8 mouse cellular contexts compared by ENCODE assay signal in the genomic region with DNA sequence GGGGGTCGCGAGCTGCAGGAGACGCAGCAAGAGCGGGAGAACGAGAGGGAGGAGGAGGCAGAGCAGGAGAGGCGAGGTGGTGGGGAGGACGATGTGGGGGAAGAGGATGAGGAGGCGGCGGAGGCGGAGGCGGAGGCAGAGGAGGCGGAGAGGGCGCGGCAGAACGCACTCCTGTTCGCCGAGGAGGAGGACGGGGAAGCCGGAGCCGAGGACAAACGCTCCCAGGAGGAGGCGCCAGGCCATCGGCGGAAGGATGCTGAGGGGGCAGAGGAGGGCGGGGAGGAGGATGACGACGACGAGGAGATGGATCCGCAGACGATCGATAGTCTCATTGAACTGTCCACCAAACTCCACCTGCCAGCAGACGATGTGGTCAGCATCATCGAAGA. TPM values are rescaled to one million over a fixed set of nuclear protein-coding genes. Genes with fewer than 3 reads are reported as not detected.
DNase-seq lines count a peak whose midpoint lies in the region; ATAC-seq lines count a peak whose summit lies in the region.

No protein-coding gene starts in this region.

- H3K4me3 ChIP-seq in heart, embryonic 16.5 days (ENCODE audit: low read length) = peak overlapping the region; percentile 54

- peaks cover 51% of the 10 kb centered on the region for H3K27me3 ChIP-seq in heart, embryonic 16.5 days (ENCODE audit: control insufficient read depth, insufficient read depth, low read length)

- intact Hi-C loops in left cerebral cortex, postnatal 4 days (cut with DNase I) = loop anchor here (5.0 kb wide), 1 partner anchor 255 kb away; a partner anchor contains a TSS

- DNase-seq in adrenal gland, adult (ENCODE audit: inconsistent age in 2 of 2, low spot score in 1 of 2) = peak; percentile 44 to 66
- no peak for DNase-seq in adrenal gland, postnatal 10 days
- peak; percentile 58 for DNase-seq in A20 (ENCODE audit: low read depth, low spot score)
- DNase-seq in cerebellum, postnatal 14 days = peak; percentile 65 to 72
- peak; percentile 51 for DNase-seq in left cerebral cortex, postnatal 4 days
- DNase-seq in naive thymus-derived CD4-positive, alpha-beta T cell, adult 2 months (ENCODE audit: low read depth) = peak; percentile 44
- no peak for DNase-seq in yolk sac, embryonic 10.5 days (ENCODE audit: low spot score)

- H3K27ac ChIP-seq in heart, embryonic 16.5 days (ENCODE audit: low read length) = no peak overlapping the region

- H3K36me3 ChIP-seq in heart, embryonic 16.5 days (ENCODE audit: control insufficient read depth, insufficient read depth) = peaks cover 3% of the 10 kb centered on the region; the same call in 1 of the 2 replicates

- under 1% methylated on average over 33 of the region's 33 CpGs for WGBS in heart, embryonic 16.5 days

- ATAC-seq in heart, embryonic 16.5 days (replicated peaks; ENCODE audit: extremely low read depth, insufficient read depth, low FRiP score) = no peak

- H3K4me1 ChIP-seq in heart, embryonic 16.5 days (ENCODE audit: control insufficient read depth, insufficient read depth, low read length) = peaks cover 24% of the 10 kb centered on the region

- H3K9me3 ChIP-seq in heart, embryonic 16.5 days (replicated peaks; ENCODE audit: control insufficient read depth, low read length) = no peaks in the 10 kb centered on the region

- peak overlapping the region; percentile 94 for H3K4me2 ChIP-seq in heart, embryonic 16.5 days (ENCODE audit: low read depth, low read length)

- H3K9ac ChIP-seq in heart, embryonic 16.5 days (ENCODE audit: low read length) = peak overlapping the region; percentile 45; the same call in 1 of the 2 replicates

RNA-seq across cellular contexts. Expression of a gene that starts 5.8 kb away (rescaled TPM):
- total RNA-seq in adrenal gland, postnatal 10 days (2021) = 10 to 100 TPM in 1 of 2 experiments, 1 to 10 TPM in 1; 9.9 to 13.7 TPM
- 0.09 TPM in 1 of 2 replicates, not detected in the other for polyA plus RNA-seq in heart, embryonic 16.5 days (2015; fragmentation: Nextera tagmentation; extraction: Ambion mirVana)
- 10 to 100 TPM; 48.5 to 78.9 TPM for total RNA-seq in left cerebral cortex, postnatal 4 days (2021)

RNA-seq across cellular contexts. Expression of a gene that starts 13.9 kb away (rescaled TPM):
- total RNA-seq in adrenal gland, postnatal 10 days (2021) = 100 to 1,000 TPM; 105 to 106 TPM
- 133 and 148 TPM in 2 replicates for polyA plus RNA-seq in heart, embryonic 16.5 days (2015; fragmentation: Nextera tagmentation; extraction: Ambion mirVana)
- total RNA-seq in left cerebral cortex, postnatal 4 days (2021) = 100 to 1,000 TPM; 193 to 208 TPM

RNA-seq across cellular contexts. Expression of a gene that starts 40.0 kb away (rescaled TPM):
- 1 to 10 TPM; 1.4 to 4.6 TPM for total RNA-seq in adrenal gland, postnatal 10 days (2021)
- 1.1 and 1.3 TPM in 2 replicates for polyA plus RNA-seq in heart, embryonic 16.5 days (2015; fragmentation: Nextera tagmentation; extraction: Ambion mirVana)
- under 1 TPM; 0.60 TPM for total RNA-seq in left cerebral cortex, postnatal 4 days (2021)

RNA-seq across cellular contexts. Expression of a gene that starts 44.2 kb away (rescaled TPM):
- 10 to 100 TPM; 60.1 to 61.0 TPM for total RNA-seq in adrenal gland, postnatal 10 days (2021)
- 74.4 and 80.5 TPM in 2 replicates for polyA plus RNA-seq in heart, embryonic 16.5 days (2015; fragmentation: Nextera tagmentation; extraction: Ambion mirVana)
- 10 to 100 TPM; 90.8 to 93.9 TPM for total RNA-seq in left cerebral cortex, postnatal 4 days (2021)

RNA-seq across cellular contexts. Expression of a gene that starts 45.2 kb away (rescaled TPM):
- 10 to 100 TPM; 43.5 to 49.6 TPM for total RNA-seq in adrenal gland, postnatal 10 days (2021)
- polyA plus RNA-seq in heart, embryonic 16.5 days (2015; fragmentation: Nextera tagmentation; extraction: Ambion mirVana) = 42.2 and 46.2 TPM in 2 replicates
- total RNA-seq in left cerebral cortex, postnatal 4 days (2021) = 10 to 100 TPM; 46.7 to 52.1 TPM

Comparison
In these comparisons a context has a peak if more than half of its experiments do, and no peak if none do; other contexts are left out.
1. DNase-seq: peak in adrenal gland, adult (2 of 2), A20 (single experiment), cerebellum, postnatal 14 days (2 of 2), left cerebral cortex, postnatal 4 days (single experiment) and naive thymus-derived CD4-positive, alpha-beta T cell, adult 2 months (single experiment); none in adrenal gland, postnatal 10 days (single experiment) and yolk sac, embryonic 10.5 days (single experiment).